In genomic region chr14:79482251-79482661, GRCm38 (mm10) we compare ENCODE assay signal across 7 mouse cellular contexts. TPM values are rescaled to one million over a fixed set of nuclear protein-coding genes. Genes with fewer than 3 reads are reported as not detected.
DNase-seq lines count a peak whose midpoint lies in the region; ATAC-seq and TF ChIP-seq lines count a peak whose summit lies in the region.

No protein-coding gene starts in this region.

- no peaks in the 10 kb centered on the region for H3K36me3 ChIP-seq in spleen, adult 2 months (ENCODE audit: control insufficient read depth, insufficient read depth, low read length)
- H3K36me3 ChIP-seq in kidney, embryonic 14.5 days (ENCODE audit: control insufficient read depth, insufficient read depth, low read length), result peaks cover 5% of the 10 kb centered on the region; the same call in 1 of the 2 replicates

- peak overlapping the region; percentile 81 for H3K4me2 ChIP-seq in kidney, embryonic 14.5 days (replicated peaks; ENCODE audit: low read depth, low read length)

- H3K4me3 ChIP-seq in spleen, adult 2 months (ENCODE audit: extremely low read depth, insufficient read depth, insufficient read length), result peak overlapping the region; percentile 96
- peak overlapping the region; percentile 87 for H3K4me3 ChIP-seq in kidney, embryonic 14.5 days (ENCODE audit: low read length)
- peak overlapping the region; percentile 91 for H3K4me3 ChIP-seq in lung, adult 2 months (replicated peaks; ENCODE audit: extremely low read depth, low read depth, low read length)

- peak overlapping the region; percentile 99; the same call in 1 of the 2 replicates for H3K27ac ChIP-seq in spleen, adult 2 months (ENCODE audit: insufficient read depth, low read length)
- peak overlapping the region; percentile 99 for H3K27ac ChIP-seq in kidney, embryonic 14.5 days (ENCODE audit: low read depth, low read length)

- H3K27me3 ChIP-seq in spleen, adult 2 months (ENCODE audit: control insufficient read depth, insufficient read depth, low read length), result no peaks in the 10 kb centered on the region
- no peaks in the 10 kb centered on the region for H3K27me3 ChIP-seq in kidney, embryonic 14.5 days (ENCODE audit: control insufficient read depth, insufficient read depth, low read length)

- no peak for TF ChIP-seq POLR2A in spleen, adult 2 months (IDR thresholded peaks at IDR 0.05; ENCODE audit: low read depth, low read length)
- TF ChIP-seq POLR2A in brain, embryonic 14.5 days (IDR thresholded peaks at IDR 0.05; ENCODE audit: borderline replicate concordance, extremely low read depth, insufficient read depth, insufficient read length, poor library complexity, severe bottlenecking), result no peak
- no peak for TF ChIP-seq POLR2A in lung, adult 2 months (IDR thresholded peaks at IDR 0.05; ENCODE audit: borderline replicate concordance, extremely low read depth, low read depth, low read length)

- H3K9ac ChIP-seq in kidney, embryonic 14.5 days (ENCODE audit: low read depth, low read length), result peak overlapping the region; percentile 95

- ATAC-seq in kidney, embryonic 14.5 days (ENCODE audit: low FRiP score, low TSS enrichment), result no peak

- TF ChIP-seq CTCF in spleen, adult 2 months (IDR thresholded peaks at IDR 0.05; ENCODE audit: extremely low read depth, insufficient read depth, insufficient read length, insufficient replicate concordance), result no peak
- TF ChIP-seq CTCF in brain, embryonic 14.5 days (IDR thresholded peaks at IDR 0.05; ENCODE audit: borderline replicate concordance, extremely low read depth, insufficient read depth, insufficient read length), result no peak
- no peak for TF ChIP-seq CTCF in lung, adult 2 months (IDR thresholded peaks at IDR 0.05; ENCODE audit: insufficient read depth, low read length)

- under 1% methylated on average over 11 of the region's 11 CpGs for WGBS in spleen, adult 2 months
- 0% methylated on average over 11 of the region's 11 CpGs for WGBS in kidney, embryonic 14.5 days
- under 1% methylated on average over 11 of the region's 11 CpGs for WGBS in lung, adult 2 months

- no peak for DNase-seq in spleen, adult 2 months (ENCODE audit: low read depth in 1 of 2, low spot score in 2 of 2)
- no peak for DNase-seq in spleen, postnatal 4 days (ENCODE audit: low spot score in 2 of 2)
- DNase-seq in brain, embryonic 14.5 days (ENCODE audit: low read depth), result peak; percentile 81
- DNase-seq in heart, adult 8-10 months (ENCODE audit: low spot score), result peak; percentile 77
- peak; percentile 45 for DNase-seq in lung, adult 2 months
- peak; percentile 18 for DNase-seq in right cerebral cortex, postnatal 4 days

- H3K9me3 ChIP-seq in kidney, embryonic 14.5 days (ENCODE audit: control insufficient read depth, low read length), result no peaks in the 10 kb centered on the region

- peaks cover 2% of the 10 kb centered on the region; the same call in 1 of the 2 replicates for H3K4me1 ChIP-seq in spleen, adult 2 months (ENCODE audit: control insufficient read depth, insufficient read depth, insufficient read length)
- H3K4me1 ChIP-seq in kidney, embryonic 14.5 days (ENCODE audit: control insufficient read depth, insufficient read depth, low read length), result peaks cover 28% of the 10 kb centered on the region
- H3K4me1 ChIP-seq in lung, adult 2 months (ENCODE audit: control insufficient read depth, insufficient read depth, low read length), result peaks cover 14% of the 10 kb centered on the region

RNA-seq across cellular contexts. Expression of gene Wbp4, which starts 0.9 kb away (rescaled TPM):
- polyA plus RNA-seq in spleen, adult 2 months (2012; rRNA removed), result 2.6 and 3.7 TPM in 2 replicates
- polyA plus RNA-seq in brain, embryonic 14.5 days (2012; rRNA removed), result 21.9 and 23.5 TPM in 2 replicates
- total RNA-seq in heart, adult 8-10 months (2022), result 10 to 100 TPM; 20.6 to 24.0 (median 21.6) TPM
- polyA plus RNA-seq in kidney, embryonic 14.5 days (2014; fragmentation: Nextera tagmentation; extraction: Ambion mirVana), result 47.1 and 64.8 TPM in 2 replicates
- polyA plus RNA-seq in lung, adult 2 months (2012; rRNA removed), result 6.5 and 6.6 TPM in 2 replicates

RNA-seq across cellular contexts. Expression of gene Elf1, which starts 1.3 kb away (rescaled TPM):
- 22.5 and 26.7 TPM in 2 replicates for polyA plus RNA-seq in spleen, adult 2 months (2012; rRNA removed)
- polyA plus RNA-seq in brain, embryonic 14.5 days (2012; rRNA removed), result 5.0 and 6.1 TPM in 2 replicates
- 10 to 100 TPM in 3 of 4 experiments, 1 to 10 TPM in 1; 9.9 to 12.5 (median 12.0) TPM for total RNA-seq in heart, adult 8-10 months (2022)
- 13.9 and 18.5 TPM in 2 replicates for polyA plus RNA-seq in kidney, embryonic 14.5 days (2014; fragmentation: Nextera tagmentation; extraction: Ambion mirVana)
- polyA plus RNA-seq in lung, adult 2 months (2012; rRNA removed), result 16.9 and 20.9 TPM in 2 replicates

RNA-seq across cellular contexts. Expression of gene Kbtbd6, which starts 30.6 kb away (rescaled TPM):
- 1.4 and 1.5 TPM in 2 replicates for polyA plus RNA-seq in spleen, adult 2 months (2012; rRNA removed)
- 2.6 and 3.7 TPM in 2 replicates for polyA plus RNA-seq in brain, embryonic 14.5 days (2012; rRNA removed)
- under 1 TPM in 3 of 4 experiments, not detected in 1; 0.11 to 0.16 (median 0.16) TPM for total RNA-seq in heart, adult 8-10 months (2022)
- 2.9 and 3.2 TPM in 2 replicates for polyA plus RNA-seq in kidney, embryonic 14.5 days (2014; fragmentation: Nextera tagmentation; extraction: Ambion mirVana)
- 0.06 and 0.17 TPM in 2 replicates for polyA plus RNA-seq in lung, adult 2 months (2012; rRNA removed)

RNA-seq across cellular contexts. Expression of gene Kbtbd7, which starts 55.9 kb away (rescaled TPM):
- 4.2 and 6.0 TPM in 2 replicates for polyA plus RNA-seq in spleen, adult 2 months (2012; rRNA removed)
- polyA plus RNA-seq in brain, embryonic 14.5 days (2012; rRNA removed), result 15.8 and 18.5 TPM in 2 replicates
- total RNA-seq in heart, adult 8-10 months (2022), result 10 to 100 TPM in 2 of 4 experiments, 1 to 10 TPM in 2; 8.2 to 10.1 (median 9.6) TPM
- polyA plus RNA-seq in kidney, embryonic 14.5 days (2014; fragmentation: Nextera tagmentation; extraction: Ambion mirVana), result 9.0 and 15.6 TPM in 2 replicates
- polyA plus RNA-seq in lung, adult 2 months (2012; rRNA removed), result 6.8 and 6.9 TPM in 2 replicates

Comparison
In these comparisons a context has a peak if more than half of its experiments do, and no peak if none do; other contexts are left out.
1. DNase-seq: peak in brain, embryonic 14.5 days (single experiment), heart, adult 8-10 months (single experiment), lung, adult 2 months (single experiment) and right cerebral cortex, postnatal 4 days (single experiment); none in spleen, adult 2 months (0 of 2) and spleen, postnatal 4 days (0 of 2).
2. Peak in every context shown above with its lines, with median percentiles within 50 percentile points of each other: H3K4me3 ChIP-seq.